ENCODE assay signal across 17 mouse cellular contexts in the genomic region with DNA sequence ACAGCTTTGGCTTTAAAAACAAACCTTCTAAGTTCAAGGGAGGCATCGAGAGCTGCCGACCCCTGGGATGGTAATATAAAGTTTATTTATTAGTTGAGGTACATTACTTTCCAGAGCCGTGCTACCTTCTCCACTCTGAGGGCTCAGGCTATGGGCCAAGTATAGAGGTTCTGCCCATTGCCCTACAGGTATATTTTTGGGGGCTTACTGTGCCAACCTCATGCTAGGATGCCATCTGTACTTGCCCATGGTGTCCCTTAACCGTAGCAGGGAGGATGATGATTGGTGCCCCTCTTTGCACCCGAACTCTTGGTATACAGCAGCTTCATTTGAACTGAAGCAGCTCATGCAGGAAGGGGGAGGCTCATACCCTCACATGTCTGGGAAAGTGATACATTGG. TPM values are rescaled to one million over a fixed set of nuclear protein-coding genes. Genes with fewer than 3 reads are reported as not detected.
DNase-seq lines count a peak whose midpoint lies in the region; TF ChIP-seq lines count a peak whose summit lies in the region.
"Had no signal": no experiment of that assay in that cellular context is flagged by ENCODE, and none has a peak within 500 bp of the region (broad histone marks: within the 10 kb centered on the region; RNA-seq: fewer than 3 reads in every experiment).

No protein-coding gene starts in this region.

- H3K27ac ChIP-seq in cerebellum, adult 2 months (ENCODE audit: insufficient read depth, low read length) = no peak overlapping the region
- H3K27ac ChIP-seq: embryonic facial prominence, embryonic 13.5 days; embryonic facial prominence, embryonic 15.5 days; forebrain, embryonic 10.5 days; forebrain, embryonic 12.5 days; gastrocnemius, adult 2 months had no signal

- 14% methylated on average over 5 of the region's 5 CpGs for WGBS in cerebellum, adult 2 months

- no peaks in the 10 kb centered on the region; the same call in 1 of the 2 replicates for H3K27me3 ChIP-seq in cerebellum, adult 2 months (ENCODE audit: control insufficient read depth, insufficient read depth, low read length)
- H3K27me3 ChIP-seq: embryonic facial prominence, embryonic 13.5 days; embryonic facial prominence, embryonic 15.5 days; forebrain, embryonic 12.5 days had no signal

- TF ChIP-seq POLR2A in cerebellum, adult 2 months (IDR thresholded peaks at IDR 0.05; ENCODE audit: borderline replicate concordance, insufficient read depth, low read length) = no peak

- peaks cover 7% of the 10 kb centered on the region for H3K4me1 ChIP-seq in cerebellum, adult 2 months (ENCODE audit: control insufficient read depth, insufficient read depth, low read length)
- H3K4me1 ChIP-seq: embryonic facial prominence, embryonic 15.5 days; forebrain, embryonic 10.5 days; forebrain, embryonic 12.5 days had no signal

- TF ChIP-seq CTCF in cerebellum, adult 2 months (IDR thresholded peaks at IDR 0.05; ENCODE audit: borderline replicate concordance, insufficient read depth, low read depth, low read length) = no peak

- no peak overlapping the region for H3K4me3 ChIP-seq in cerebellum, adult 2 months (replicated peaks; ENCODE audit: insufficient read depth, low read depth, low read length)
- H3K4me3 ChIP-seq: embryonic facial prominence, embryonic 13.5 days; embryonic facial prominence, embryonic 15.5 days; erythroblast, embryonic 14.5 days; forebrain, embryonic 10.5 days; forebrain, embryonic 12.5 days; gastrocnemius, adult 2 months had no signal

- DNase-seq in cerebellum, adult 2 months = peak; percentile 13 to 22
- DNase-seq in cerebellum, adult 9-11 months = no peak
- DNase-seq in cerebellum, postnatal 10 days = peak; percentile 53 to 70
- no peak for DNase-seq in cerebellum, adult 11-12 months
- DNase-seq: adrenal gland, adult 2 months; adrenal gland, postnatal 10 days; adrenal gland, postnatal 25 days; embryo, embryonic 11 days; gastrocnemius, adult 2 months had no signal

RNA-seq across cellular contexts. Expression of gene Pcp4, which starts 9.8 kb away (rescaled TPM):
- 1,304 and 1,327 TPM in 2 replicates for polyA plus RNA-seq in cerebellum, adult 2 months (2012; rRNA removed)
- polyA plus RNA-seq: adrenal gland, adult 2 months; erythroblast, embryonic 14.5 days had no signal

RNA-seq across cellular contexts. Expression of gene Itgb2l, which starts 14.2 kb away (rescaled TPM):
- polyA plus RNA-seq in cerebellum, adult 2 months (2012; rRNA removed) = 0.03 TPM in 1 of 2 replicates, not detected in the other
- polyA plus RNA-seq: adrenal gland, adult 2 months; embryonic facial prominence, embryonic 11.5 days; embryonic facial prominence, embryonic 13.5 days; erythroblast, embryonic 14.5 days; forebrain, embryonic 10.5 days; forebrain, embryonic 12.5 days; forebrain, embryonic 16.5 days; frontal cortex, adult 2 months had no signal

Comparison
In these comparisons a context has a peak if more than half of its experiments do, and no peak if none do; other contexts are left out.
1. DNase-seq: peak in cerebellum, adult 2 months (2 of 2) and cerebellum, postnatal 10 days (2 of 2); none in cerebellum, adult 9-11 months (single experiment) and cerebellum, adult 11-12 months (single experiment).